Mouse (Mus musculus): ENCODE results near the gene Ppp6r2. TPM values are rescaled to one million over a fixed set of nuclear protein-coding genes. Genes with fewer than 3 reads are reported as not detected.

Ppp6r2 gene
- polyA plus RNA-seq, 2 experiments: 15.3 to 17.7 TPM

GRCm38 (mm10) chr15:89181561-89182270, 29.6 kb upstream of the Ppp6r2 start:
- H3K9ac ChIP-seq (replicated peaks): no peak overlapping the region
- H3K4me2 ChIP-seq (ENCODE audit: low read depth): peak overlapping the region; percentile 5; the same call in 1 of the 2 replicates
- WGBS (ENCODE audit: insufficient replicate concordance): 36% methylated on average over 10 of the region's 10 CpGs
- ATAC-seq (ENCODE audit: insufficient read depth) (no peak), DNase-seq (ENCODE audit: low read depth in 3 of 3, low spot score in 3 of 3) (no peak)
- peaks cover 7 to 27% of the 10 kb centered on the region in 2 experiments for H3K4me1 ChIP-seq (replicated peaks; ENCODE audit: control insufficient read depth in 2 of 2, insufficient read depth in 2 of 2, low read length in 1 of 2)
- no peaks in the 10 kb centered on the region for H3K9me3 ChIP-seq (ENCODE audit: control insufficient read depth, low read length)
- H3K36me3 ChIP-seq (replicated peaks; ENCODE audit: control insufficient read depth, insufficient read depth, low read depth): no peaks in the 10 kb centered on the region
- no peak overlapping the region for H3K4me3 ChIP-seq (ENCODE audit: insufficient read depth in 1 of 2, low read depth in 2 of 2, low read length in 2 of 2)
- H3K27me3 ChIP-seq (ENCODE audit: control insufficient read depth, insufficient read depth, low read length): peaks cover 21% of the 10 kb centered on the region
- TF ChIP-seq CTCF (IDR thresholded peaks at IDR 0.05; ENCODE audit: low read depth): peak; percentile 28; the same call in 1 of the 2 replicates
- TF ChIP-seq EP300 (IDR thresholded peaks at IDR 0.05; ENCODE audit: low read depth): no peak
- no peak overlapping the region for H3K27ac ChIP-seq

GRCm38 (mm10) chr15:89182328-89182741, 29.0 kb upstream of the Ppp6r2 start:
- no peak for TF ChIP-seq EP300 (IDR thresholded peaks at IDR 0.05; ENCODE audit: low read depth)
- TF ChIP-seq CTCF (IDR thresholded peaks at IDR 0.05; ENCODE audit: low read depth): 0 out of 2 replicates have a peak, but pooled peaks have one; percentile 3
- Histone ChIP-seq H3K27ac (no peak overlapping the region), H3K9ac (replicated peaks) (no peak overlapping the region), H3K4me2 (ENCODE audit: low read depth) (no peak overlapping the region), H3K4me1 (replicated peaks; ENCODE audit: control insufficient read depth in 2 of 2, insufficient read depth in 2 of 2, low read length in 1 of 2) (peaks cover 7 to 21% of the 10 kb centered on the region in 2 experiments), H3K4me3 (ENCODE audit: insufficient read depth in 1 of 2, low read depth in 2 of 2, low read length in 2 of 2) (no peak overlapping the region), H3K9me3 (ENCODE audit: control insufficient read depth, low read length) (no peaks in the 10 kb centered on the region), H3K27me3 (ENCODE audit: control insufficient read depth, insufficient read depth, low read length) (peaks cover 21% of the 10 kb centered on the region), H3K36me3 (replicated peaks; ENCODE audit: control insufficient read depth, insufficient read depth, low read depth) (no peaks in the 10 kb centered on the region)
- ATAC-seq (ENCODE audit: insufficient read depth) (no peak), DNase-seq (ENCODE audit: low read depth in 3 of 3, low spot score in 3 of 3) (no peak)
- 20% methylated on average over 6 of the region's 6 CpGs for WGBS (ENCODE audit: insufficient replicate concordance)

- H3K4me3 ChIP-seq (ENCODE audit: insufficient read depth in 1 of 2, low read depth in 2 of 2, low read length in 2 of 2): no peak overlapping the region
- no peak overlapping the region for H3K27ac ChIP-seq
- WGBS (ENCODE audit: insufficient replicate concordance): 59% methylated on average over 5 of the region's 5 CpGs
- no peak for ATAC-seq (ENCODE audit: insufficient read depth)
- H3K4me1 ChIP-seq (replicated peaks; ENCODE audit: control insufficient read depth in 2 of 2, insufficient read depth in 2 of 2, low read length in 1 of 2): peaks cover 7 to 16% of the 10 kb centered on the region in 2 experiments
- no peak overlapping the region for H3K9ac ChIP-seq (replicated peaks)
- no peak overlapping the region for H3K4me2 ChIP-seq (ENCODE audit: low read depth)
- no peak for DNase-seq (ENCODE audit: low read depth in 3 of 3, low spot score in 3 of 3)
- TF ChIP-seq CTCF (IDR thresholded peaks at IDR 0.05; ENCODE audit: low read depth) (0 out of 2 replicates have a peak, but pooled peaks have one; percentile 0), EP300 (IDR thresholded peaks at IDR 0.05; ENCODE audit: low read depth) (no peak)
- H3K27me3 ChIP-seq (ENCODE audit: control insufficient read depth, insufficient read depth, low read length): peaks cover 21% of the 10 kb centered on the region
- H3K9me3 ChIP-seq (ENCODE audit: control insufficient read depth, low read length): no peaks in the 10 kb centered on the region
- no peaks in the 10 kb centered on the region for H3K36me3 ChIP-seq (replicated peaks; ENCODE audit: control insufficient read depth, insufficient read depth, low read depth)
Observed at GRCm38 (mm10) chr15:89182842-89183241, 28.5 kb upstream of the Ppp6r2 start.

- no peaks in the 10 kb centered on the region for H3K36me3 ChIP-seq (replicated peaks; ENCODE audit: control insufficient read depth, insufficient read depth, low read depth)
- H3K9me3 ChIP-seq (ENCODE audit: control insufficient read depth, low read length): no peaks in the 10 kb centered on the region
- no peak overlapping the region for H3K4me2 ChIP-seq (ENCODE audit: low read depth)
- ATAC-seq (ENCODE audit: insufficient read depth) (no peak), DNase-seq (ENCODE audit: low read depth in 3 of 3, low spot score in 3 of 3) (no peak)
- H3K4me3 ChIP-seq (ENCODE audit: insufficient read depth in 1 of 2, low read depth in 2 of 2, low read length in 2 of 2): no peak overlapping the region
- no peak for TF ChIP-seq CTCF (IDR thresholded peaks at IDR 0.05; ENCODE audit: low read depth)
- TF ChIP-seq EP300 (IDR thresholded peaks at IDR 0.05; ENCODE audit: low read depth): no peak
- peaks cover 19% of the 10 kb centered on the region for H3K27me3 ChIP-seq (ENCODE audit: control insufficient read depth, insufficient read depth, low read length)
- H3K9ac ChIP-seq (replicated peaks): no peak overlapping the region
- no peak overlapping the region for H3K27ac ChIP-seq
- WGBS (ENCODE audit: insufficient replicate concordance): 63% methylated on average over 5 of the region's 5 CpGs
- peaks cover 0 to 5% of the 10 kb centered on the region in 2 experiments; a peak in 1 of 4 replicates for H3K4me1 ChIP-seq (replicated peaks; ENCODE audit: control insufficient read depth in 2 of 2, insufficient read depth in 2 of 2, low read length in 1 of 2)
Observed at GRCm38 (mm10) chr15:89184141-89184936, 27.0 kb upstream of the Ppp6r2 start.

- H3K9ac ChIP-seq (replicated peaks): no peak overlapping the region
- no peak overlapping the region for H3K4me2 ChIP-seq (ENCODE audit: low read depth)
- H3K27me3 ChIP-seq (ENCODE audit: control insufficient read depth, insufficient read depth, low read length): peaks cover 14% of the 10 kb centered on the region
- WGBS (ENCODE audit: insufficient replicate concordance): 87% methylated on average over 5 of the region's 5 CpGs
- no peak for DNase-seq (ENCODE audit: low read depth in 3 of 3, low spot score in 3 of 3)
- TF ChIP-seq EP300 (IDR thresholded peaks at IDR 0.05; ENCODE audit: low read depth) (no peak), CTCF (IDR thresholded peaks at IDR 0.05; ENCODE audit: low read depth) (no peak)
- H3K27ac ChIP-seq: no peak overlapping the region
- no peaks in the 10 kb centered on the region for H3K36me3 ChIP-seq (replicated peaks; ENCODE audit: control insufficient read depth, insufficient read depth, low read depth)
- no peak for ATAC-seq (ENCODE audit: insufficient read depth)
- H3K4me1 ChIP-seq (replicated peaks; ENCODE audit: control insufficient read depth in 2 of 2, insufficient read depth in 2 of 2, low read length in 1 of 2): peaks cover 0 to 4% of the 10 kb centered on the region in 2 experiments; a peak in 1 of 4 replicates
- no peak overlapping the region for H3K4me3 ChIP-seq (ENCODE audit: insufficient read depth in 1 of 2, low read depth in 2 of 2, low read length in 2 of 2)
- no peaks in the 10 kb centered on the region for H3K9me3 ChIP-seq (ENCODE audit: control insufficient read depth, low read length)
Observed at GRCm38 (mm10) chr15:89184937-89185227, 26.5 kb upstream of the Ppp6r2 start.

All from liver, embryonic 14.5 days (tissue).